Mouse (Mus musculus) kidney, adult 2 months (tissue): ENCODE data around the gene Glt8d2. TPM values are rescaled to one million over a fixed set of nuclear protein-coding genes. Genes with fewer than 3 reads are reported as not detected.
"Not testable (repeated sequence)": the region's sequence is repeated elsewhere in the genome, so short reads cannot be mapped to it uniquely, and the experiment has no call there.

Experiments used
- DNase-seq: peaks from one replicate; pipeline ENCODE4 v3.0.0; 2021
- H3K27ac ChIP-seq: fragments of 200-500 bp; 2 replicates; pipeline ENCODE4 v1.5.1; 2012; ENCODE audit warnings: low read depth, low read length, control low read depth, inconsistent platforms; ENCODE audit not compliant: insufficient read depth
- H3K27me3 ChIP-seq: fragments of 200-500 bp; replicated peaks from 2 replicates; pipeline ENCODE4 v1.6.1; 2012; ENCODE audit warnings: mild to moderate bottlenecking, moderate library complexity, low read length, inconsistent platforms; ENCODE audit not compliant: control insufficient read depth, insufficient read depth
- H3K36me3 ChIP-seq: fragments of 200-500 bp; 2 replicates; pipeline ENCODE4 v1.6.1; 2012; ENCODE audit warnings: mild to moderate bottlenecking, moderate library complexity, low read length, inconsistent platforms; ENCODE audit not compliant: control insufficient read depth, insufficient read depth
- H3K4me1 ChIP-seq: fragments of 200-500 bp; 2 replicates; pipeline ENCODE4 v1.6.1; 2011; ENCODE audit warnings: low read length; ENCODE audit not compliant: control insufficient read depth, insufficient read depth
- H3K4me3 ChIP-seq: fragments of 200-500 bp; 2 replicates; pipeline ENCODE4 v1.5.1; 2011; ENCODE audit warnings: mild to moderate bottlenecking, low read depth, low read length, control low read depth; ENCODE audit not compliant: insufficient read depth
- CTCF ChIP-seq: fragments of 200-500 bp; conservative IDR thresholded peaks from 2 replicates; pipeline ENCODE4 v1.5.1; 2011; ENCODE audit warnings: low read depth, mild to moderate bottlenecking, control low read depth, low read length, moderate library complexity, mixed read lengths; ENCODE audit not compliant: insufficient read depth, insufficient read length
- POLR2A ChIP-seq: fragments of 200-500 bp; IDR thresholded peaks from one replicate; pipeline ENCODE4 v1.6.1; 2011; ENCODE audit warnings: low read depth, low read length, control low read depth
- WGBS: fragments of 180-500 bp; shearing (Covaris S2); methylation state at CpG from one replicate; pipeline ENCODE4 v1.1.7; 2018; 5-methylcytosine and 5-hydroxymethylcytosine counted together
- polyA plus RNA-seq: library from polyadenylated mRNA; depleted of rRNA; stranded (reverse); fragments of >200 nt; gene quantifications from 2 replicates; pipeline ENCODE4 v1.2.3, GENCODE M21; 2012; rRNA removed

Gene Glt8d2
- polyA plus RNA-seq, 1 experiment, result 0.94 TPM

- TF ChIP-seq POLR2A (no peak), CTCF (no peak)
- 68% methylated on average over 7 of the region's 7 CpGs for WGBS
- Histone ChIP-seq H3K27ac (no peak overlapping the region), H3K27me3 (no peaks in the 10 kb centered on the region), H3K4me3 (no peak overlapping the region), H3K4me1 (peaks cover 7% of the 10 kb centered on the region; the same call in 1 of the 2 replicates), H3K36me3 (no peaks in the 10 kb centered on the region)
- DNase-seq, result no peak
Observed at GRCm38 (mm10) chr10:82631133-82631532, 59.3 kb downstream of the Glt8d2 start.

GRCm38 (mm10) chr10:82630497-82630896 is 60.0 kb downstream of the Glt8d2 start:
- Histone ChIP-seq H3K27ac (no peak overlapping the region), H3K27me3 (no peaks in the 10 kb centered on the region), H3K4me1 (peaks cover 7% of the 10 kb centered on the region; the same call in 1 of the 2 replicates), H3K4me3 (peak overlapping the region; percentile 93), H3K36me3 (no peaks in the 10 kb centered on the region)
- 11% methylated on average over 7 of the region's 7 CpGs for WGBS
- TF ChIP-seq POLR2A (no peak), CTCF (no peak)
- DNase-seq, result no peak

DNA sequence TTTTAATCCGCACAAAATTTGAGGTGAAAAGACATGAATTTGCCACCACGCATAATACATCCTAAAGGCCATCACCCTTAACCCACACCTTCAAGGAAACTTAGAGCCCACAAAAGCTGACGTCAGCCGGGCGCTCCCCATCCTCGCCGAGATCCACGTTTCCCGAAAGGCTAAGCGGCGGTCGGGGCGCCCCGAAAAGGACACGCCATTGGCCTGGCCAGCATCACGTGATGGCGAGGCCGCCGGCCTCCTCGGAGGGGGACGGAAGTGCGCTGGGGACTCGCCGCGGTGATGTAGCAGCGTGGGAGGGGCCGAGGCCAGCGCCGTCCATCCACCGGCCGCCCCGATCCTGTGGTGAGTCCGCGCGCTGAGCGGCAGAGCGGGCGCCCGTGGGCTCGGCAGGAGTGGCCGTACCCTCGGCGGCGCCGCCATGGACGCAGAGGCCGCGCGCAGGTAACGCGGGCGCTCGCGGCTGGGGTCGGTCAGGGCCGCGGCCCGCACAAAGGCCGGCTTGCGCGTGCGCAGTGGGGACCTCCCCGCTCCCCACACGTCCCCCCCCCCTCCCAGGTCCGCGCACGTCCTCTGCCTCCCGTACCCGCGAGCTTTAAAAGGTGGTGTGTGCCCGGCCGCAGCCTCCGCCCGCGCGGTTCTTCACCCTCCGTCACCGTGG is 60.7 kb downstream of the Glt8d2 start, which contains the start of gene Tdg:
Gene Tdg, plus strand, starts transcription at position 243 of the 670 bp plus-strand sequence.
- H3K4me1 ChIP-seq, H3K27me3 ChIP-seq, H3K36me3 ChIP-seq: not testable (repeated sequence)
- DNase-seq, result peak; percentile 96
- WGBS, result 1% methylated on average over 77 of the region's 78 CpGs
- Histone ChIP-seq H3K4me3 (peak within 1 kb of the TSS; percentile 93), H3K27ac (peak within 1 kb of the TSS; percentile 79)

- Histone ChIP-seq H3K27ac (peak overlapping the region; percentile 48), H3K4me3 (peak overlapping the region; percentile 83), H3K27me3 (no peaks in the 10 kb centered on the region), H3K36me3 (no peaks in the 10 kb centered on the region), H3K4me1 (peaks cover 10% of the 10 kb centered on the region; the same call in 1 of the 2 replicates)
- 4% methylated on average over 11 of the region's 11 CpGs for WGBS
- no peak for DNase-seq
- TF ChIP-seq POLR2A (no peak), CTCF (no peak)
Observed at GRCm38 (mm10) chr10:82629111-82629585, 61.3 kb downstream of the Glt8d2 start.

DNA sequence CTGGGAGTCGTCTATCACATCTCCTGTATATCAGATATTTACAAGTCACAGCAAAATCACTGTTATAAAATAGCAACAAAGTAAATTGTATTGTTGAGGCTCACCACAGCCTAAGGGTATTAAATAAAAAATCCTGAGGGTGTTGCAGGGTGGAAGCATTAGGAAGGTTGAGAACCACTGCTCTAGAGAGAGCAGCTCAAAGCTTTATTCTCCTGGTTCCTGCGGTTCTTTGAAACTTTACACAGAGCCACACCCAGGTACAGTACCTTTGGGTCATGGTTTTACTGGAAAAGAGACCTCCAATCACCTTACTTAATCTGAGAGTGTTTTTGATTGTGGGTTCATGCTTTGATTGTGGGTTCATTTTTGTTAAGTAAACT is 66.9 kb downstream of the Glt8d2 start:
- H3K36me3 ChIP-seq, H3K27me3 ChIP-seq, H3K4me1 ChIP-seq, DNase-seq: not testable (repeated sequence)
- peak overlapping the region; percentile 76 for H3K4me3 ChIP-seq
- WGBS, result 6% methylated on average over 2 of the region's 2 CpGs
- peak overlapping the region; percentile 8 for H3K27ac ChIP-seq

DNA sequence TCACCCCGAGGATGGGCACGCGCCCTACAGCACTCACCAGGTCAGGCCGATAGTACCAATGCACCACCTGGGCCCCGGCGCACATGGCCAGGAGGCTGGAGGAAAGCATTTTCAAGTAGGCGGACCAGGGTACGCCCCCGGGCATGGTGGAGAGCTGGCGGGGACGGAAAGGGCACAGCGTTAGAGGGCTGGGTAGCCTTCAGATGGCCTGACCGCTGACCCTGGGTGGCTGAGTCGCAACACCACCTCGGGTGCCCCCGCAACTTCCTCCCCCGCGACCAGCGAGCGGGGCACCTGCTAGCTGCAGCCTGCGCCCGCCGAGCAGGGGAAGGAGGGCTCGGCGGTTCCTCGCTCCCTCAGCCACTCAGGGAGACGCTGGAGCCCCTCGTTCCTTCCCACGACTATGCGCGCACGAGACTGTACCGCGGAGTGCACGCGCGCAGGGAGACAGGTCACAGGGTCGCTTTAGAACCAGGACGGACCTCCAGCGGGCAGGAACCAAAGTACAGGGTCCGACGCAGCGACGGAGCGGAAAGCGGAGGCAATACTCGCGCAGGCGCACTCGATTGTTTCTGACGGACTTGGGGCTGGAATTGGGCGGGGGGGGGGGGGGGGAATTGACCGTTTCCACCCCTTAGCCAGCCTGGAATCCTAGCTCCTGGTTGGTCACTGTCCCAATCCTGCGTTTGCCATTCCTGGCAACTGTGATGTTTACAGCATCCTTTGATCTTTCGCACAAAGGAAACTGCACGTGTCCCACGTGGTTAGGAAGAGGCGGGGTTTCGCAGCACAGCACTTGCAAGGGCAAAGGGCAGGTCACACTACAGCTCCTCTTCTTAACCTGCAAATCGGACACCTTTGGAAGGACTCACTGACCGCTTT is 67.5 kb downstream of the Glt8d2 start, which contains the start of gene 1190007I07Rik:
Gene 1190007I07Rik, minus strand, starts transcription at position 558 of the 882 bp plus-strand sequence.
- under 1% methylated on average over 61 of the region's 61 CpGs for WGBS
- no peaks in the 10 kb centered on the region for H3K27me3 ChIP-seq
- H3K36me3 ChIP-seq, result no peaks in the 10 kb centered on the region
- peak within 1 kb of the TSS; percentile 76 for H3K4me3 ChIP-seq
- TF ChIP-seq CTCF, result no peak
- no peak for TF ChIP-seq POLR2A
- peak within 1 kb of the TSS; percentile 75 for H3K27ac ChIP-seq
- peak; percentile 97 for DNase-seq
- peaks cover 2% of the 10 kb centered on the region; the same call in 1 of the 2 replicates for H3K4me1 ChIP-seq

DNA sequence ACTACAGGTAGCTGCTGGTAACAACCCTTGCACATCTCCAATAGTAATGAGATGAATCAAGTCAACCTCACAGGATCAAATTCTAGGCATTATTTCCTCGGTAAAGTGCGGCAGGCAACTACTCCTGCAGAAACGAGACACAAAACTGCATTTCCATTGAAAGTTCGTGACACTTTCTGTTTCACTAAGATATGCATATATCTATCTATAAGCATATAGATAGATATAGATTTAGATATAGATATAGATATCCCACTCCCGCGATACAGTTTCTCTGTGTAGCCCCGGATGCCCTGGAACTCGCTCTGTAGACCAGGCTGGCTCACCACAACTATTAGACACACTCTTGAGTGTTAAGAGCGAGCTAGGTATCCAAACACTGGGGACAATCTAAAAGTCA is 68.2 kb downstream of the Glt8d2 start:
- peak overlapping the region; percentile 76 for H3K4me3 ChIP-seq
- no peak overlapping the region for H3K27ac ChIP-seq
- peaks cover 2% of the 10 kb centered on the region; the same call in 1 of the 2 replicates for H3K4me1 ChIP-seq
- no peaks in the 10 kb centered on the region for H3K27me3 ChIP-seq
- WGBS, result 21% methylated on average over 9 of the region's 9 CpGs
- no peak for TF ChIP-seq CTCF
- TF ChIP-seq POLR2A, result no peak
- H3K36me3 ChIP-seq, result no peaks in the 10 kb centered on the region
- no peak for DNase-seq

Other genes with a start within 250 kb of the Glt8d2 start
- gene Gm1553, start 198.0 kb downstream of the Glt8d2 start, polyA plus RNA-seq, result not detected in 2 replicates
- 47.2 and 53.2 TPM in 2 replicates for gene 1190007I07Rik, start 67.4 kb downstream of the Glt8d2 start, polyA plus RNA-seq
- gene Tdg, start 60.8 kb downstream of the Glt8d2 start, polyA plus RNA-seq, result 17.6 and 18.8 TPM in 2 replicates
- 7.6 and 8.1 TPM in 2 replicates for gene Hcfc2, start 5.5 kb upstream of the Glt8d2 start, polyA plus RNA-seq
- gene Nfyb, start 73.5 kb upstream of the Glt8d2 start, polyA plus RNA-seq, result 9.1 and 10.1 TPM in 2 replicates
- gene Txnrd1, start 143.3 kb upstream of the Glt8d2 start, polyA plus RNA-seq, result 58.0 and 62.1 TPM in 2 replicates
- 0.09 and 0.24 TPM in 2 replicates for gene Eid3, start 176.0 kb upstream of the Glt8d2 start, polyA plus RNA-seq